ENCODE assay signal across 10 mouse cellular contexts in the genomic region with DNA sequence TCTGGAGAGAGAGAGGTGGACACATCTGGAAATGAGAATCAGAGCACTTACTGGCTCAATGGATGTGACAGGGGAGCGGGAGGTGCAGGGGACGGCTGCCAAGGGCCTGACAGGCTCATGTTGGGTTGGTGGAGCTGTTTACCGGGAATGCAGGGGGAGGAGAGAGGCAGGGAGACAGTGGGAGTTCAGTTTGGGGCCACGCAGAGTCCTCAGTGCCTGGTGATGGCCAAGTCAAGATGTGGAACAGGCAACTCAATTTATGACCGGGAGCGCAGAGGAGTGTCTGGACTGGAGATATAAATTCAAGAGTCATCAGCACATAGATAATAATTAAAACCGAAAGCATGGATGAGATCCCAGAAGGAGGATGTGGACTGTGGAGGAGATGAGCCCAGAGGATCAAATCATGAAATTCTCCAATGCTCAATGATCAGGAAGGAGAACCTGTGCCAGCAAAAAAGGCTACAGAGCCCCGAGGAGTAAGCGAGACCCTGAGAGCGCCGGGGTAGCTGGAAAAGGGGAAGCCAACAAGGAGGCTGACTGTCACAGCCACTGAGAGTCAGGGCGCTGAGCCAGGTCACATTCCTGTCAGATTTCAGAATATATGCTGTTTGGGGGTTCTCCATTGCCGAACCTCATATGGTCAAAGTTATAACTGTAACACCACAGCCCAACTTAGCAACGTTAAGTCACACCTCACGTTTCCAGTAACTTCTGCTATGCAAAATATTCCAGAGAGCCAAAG.
DNase-seq lines count a peak whose midpoint lies in the region; ATAC-seq and TF ChIP-seq lines count a peak whose summit lies in the region.
"Had no signal": no experiment of that assay in that cellular context is flagged by ENCODE, and none has a peak within 500 bp of the region (broad histone marks: within the 10 kb centered on the region; RNA-seq: fewer than 3 reads in every experiment).

No protein-coding gene starts in this region.

- H3K27ac ChIP-seq in liver, adult 2 months (replicated peaks; ENCODE audit: insufficient read depth, low read depth, low read length), result no peak overlapping the region
- H3K27ac ChIP-seq in liver, embryonic 12.5 days, result no peak overlapping the region
- peak overlapping the region; percentile 71; the same call in 1 of the 2 replicates for H3K27ac ChIP-seq in embryonic facial prominence, embryonic 15.5 days (replicated peaks)
- H3K27ac ChIP-seq: hindbrain, embryonic 13.5 days had no signal

- H3K4me3 ChIP-seq in liver, adult 2 months (ENCODE audit: insufficient read depth, low read depth, low read length), result no peak overlapping the region
- no peak overlapping the region for H3K4me3 ChIP-seq in liver, embryonic 12.5 days
- no peak overlapping the region for H3K4me3 ChIP-seq in embryonic facial prominence, embryonic 15.5 days (replicated peaks)
- H3K4me3 ChIP-seq: hindbrain, embryonic 13.5 days had no signal

- no peak for TF ChIP-seq CTCF in liver, adult 2 months (IDR thresholded peaks at IDR 0.05; ENCODE audit: low read depth, low read length)

- TF ChIP-seq POLR2A in liver, adult 2 months (IDR thresholded peaks at IDR 0.05; ENCODE audit: extremely low read depth, insufficient read depth, low read length), result no peak

- no peaks in the 10 kb centered on the region for H3K27me3 ChIP-seq in liver, adult 2 months (ENCODE audit: control insufficient read depth, insufficient read depth, low read length)
- H3K27me3 ChIP-seq in liver, embryonic 12.5 days (replicated peaks), result no peaks in the 10 kb centered on the region
- no peaks in the 10 kb centered on the region for H3K27me3 ChIP-seq in embryonic facial prominence, embryonic 15.5 days
- H3K27me3 ChIP-seq: Patski had no signal

- H3K4me1 ChIP-seq in liver, adult 2 months (ENCODE audit: control insufficient read depth, insufficient read depth, low read length), result no peaks in the 10 kb centered on the region
- H3K4me1 ChIP-seq in liver, embryonic 12.5 days, result no peaks in the 10 kb centered on the region
- peaks cover 27% of the 10 kb centered on the region for H3K4me1 ChIP-seq in embryonic facial prominence, embryonic 15.5 days

- H3K9ac ChIP-seq in liver, adult 2 months (ENCODE audit: low read depth, low read length), result no peak overlapping the region
- H3K9ac ChIP-seq in liver, embryonic 12.5 days, result no peak overlapping the region
- H3K9ac ChIP-seq in embryonic facial prominence, embryonic 15.5 days, result no peak overlapping the region
- H3K9ac ChIP-seq: hindbrain, embryonic 13.5 days had no signal

- H3K79me2 ChIP-seq in liver, adult 2 months (ENCODE audit: control insufficient read depth, insufficient read depth, low read length), result no peaks in the 10 kb centered on the region

- peak; percentile 16 for DNase-seq in liver, adult 2 months (ENCODE audit: extremely low read depth, low read depth, low spot score)
- peak; percentile 28 to 37 for DNase-seq in heart, postnatal 14 days
- peak; percentile 26 for DNase-seq in ovary, postnatal 10 days (ENCODE audit: low spot score)
- DNase-seq in T-cell, adult 2 months (ENCODE audit: low spot score), result no peak
- no peak for DNase-seq in right cerebral cortex, adult 2 months (ENCODE audit: low spot score in 2 of 2)
- DNase-seq: cerebellum, postnatal 36 days had no signal

- no peak for ATAC-seq in liver, embryonic 12.5 days
- ATAC-seq in embryonic facial prominence, embryonic 15.5 days (ENCODE audit: insufficient number of reproducible peaks, low FRiP score, low TSS enrichment, low read depth), result peak; percentile 74
- ATAC-seq: Patski had no signal

- WGBS in liver, adult 2 months, result 73% methylated on average over 15 of the region's 15 CpGs
- 63% methylated on average over 15 of the region's 15 CpGs for WGBS in liver, embryonic 12.5 days (ENCODE audit: insufficient replicate concordance)
- WGBS in embryonic facial prominence, embryonic 15.5 days, result 59% methylated on average over 15 of the region's 15 CpGs

- H3K9me3 ChIP-seq in liver, embryonic 12.5 days (replicated peaks), result no peaks in the 10 kb centered on the region
- no peaks in the 10 kb centered on the region for H3K9me3 ChIP-seq in embryonic facial prominence, embryonic 15.5 days (replicated peaks)
- H3K9me3 ChIP-seq: hindbrain, embryonic 13.5 days had no signal

- intact Hi-C loops in heart, postnatal 14 days (cut with DNase I), result no loop called here

- no peaks in the 10 kb centered on the region for H3K36me3 ChIP-seq in liver, adult 2 months (ENCODE audit: control insufficient read depth, insufficient read depth, low read length)
- H3K36me3 ChIP-seq in liver, embryonic 12.5 days, result no peaks in the 10 kb centered on the region
- no peaks in the 10 kb centered on the region for H3K36me3 ChIP-seq in embryonic facial prominence, embryonic 15.5 days
- H3K36me3 ChIP-seq: hindbrain, embryonic 13.5 days had no signal

- H3K4me2 ChIP-seq in liver, embryonic 12.5 days, result no peak overlapping the region
- no peak overlapping the region for H3K4me2 ChIP-seq in embryonic facial prominence, embryonic 15.5 days (replicated peaks)
- H3K4me2 ChIP-seq: hindbrain, embryonic 13.5 days had no signal

Comparison
In these comparisons a context has a peak if more than half of its experiments do, and no peak if none do; other contexts are left out.
1. DNase-seq: peak in liver, adult 2 months (single experiment), heart, postnatal 14 days (2 of 2) and ovary, postnatal 10 days (single experiment); none in T-cell, adult 2 months (single experiment) and right cerebral cortex, adult 2 months (0 of 2).